Mouse (Mus musculus): ENCODE measurements around the gene Vmn2r84.
"Not testable (repeated sequence)": the region's sequence is repeated elsewhere in the genome, so short reads cannot be mapped to it uniquely, and the experiment has no call there.

The Vmn2r84 gene

DNA sequence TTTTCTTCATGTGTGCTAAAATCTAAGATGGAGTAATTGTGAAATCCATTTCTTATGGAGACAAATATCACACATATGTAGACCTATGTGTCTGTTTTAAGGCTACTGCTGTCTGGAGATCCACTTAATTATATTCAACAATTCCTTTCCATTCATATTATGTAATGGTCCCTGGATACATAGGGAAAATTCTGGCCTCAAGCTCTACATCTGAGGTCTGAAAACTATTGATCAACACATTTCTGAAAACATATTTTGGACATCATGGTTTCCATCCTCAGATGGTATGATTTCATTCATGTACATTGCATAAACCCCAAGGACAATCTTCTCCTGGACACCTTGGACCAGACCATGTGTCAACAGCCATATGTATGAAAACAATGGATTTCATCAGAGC, at the start of gene Vmn2r84:
Gene Vmn2r84 (minus strand): TSS at position 101 of the 400 bp plus-strand sequence.
- DNase-seq, result no peak

DNA sequence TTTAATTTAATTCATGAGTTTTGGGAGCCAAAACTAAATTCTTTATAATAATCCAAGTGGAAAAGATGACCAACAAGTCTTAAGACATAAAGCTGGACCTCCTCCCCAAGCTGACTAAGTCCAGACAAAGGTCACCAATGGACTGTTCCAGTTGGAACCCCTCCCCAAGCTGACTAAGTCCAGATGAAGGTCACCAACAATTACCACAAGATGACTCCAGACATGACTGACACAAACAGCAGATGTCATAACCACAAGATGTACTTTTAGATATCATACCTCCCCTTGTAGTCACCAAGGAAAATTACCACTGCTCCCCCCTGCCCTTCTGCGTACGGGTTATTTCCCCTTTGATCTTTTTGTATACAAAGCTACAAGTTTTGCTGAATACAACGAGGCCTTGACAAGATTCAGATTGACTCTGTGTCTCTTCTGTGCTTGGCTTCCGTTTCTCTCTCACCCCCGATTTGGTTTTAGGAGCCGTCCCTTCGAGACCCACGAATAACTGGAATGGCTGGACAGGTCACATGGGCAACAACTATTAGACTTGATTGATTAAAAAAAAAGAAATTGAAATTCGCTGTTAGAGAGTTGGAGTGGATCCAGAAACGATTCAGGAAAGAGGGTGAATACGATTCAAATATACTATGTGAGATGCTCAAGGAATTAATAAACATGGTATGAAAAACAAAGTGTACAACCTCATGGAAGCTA, 40.2 kb upstream of the Vmn2r84 start:
- DNase-seq, result not testable (repeated sequence)

DNA sequence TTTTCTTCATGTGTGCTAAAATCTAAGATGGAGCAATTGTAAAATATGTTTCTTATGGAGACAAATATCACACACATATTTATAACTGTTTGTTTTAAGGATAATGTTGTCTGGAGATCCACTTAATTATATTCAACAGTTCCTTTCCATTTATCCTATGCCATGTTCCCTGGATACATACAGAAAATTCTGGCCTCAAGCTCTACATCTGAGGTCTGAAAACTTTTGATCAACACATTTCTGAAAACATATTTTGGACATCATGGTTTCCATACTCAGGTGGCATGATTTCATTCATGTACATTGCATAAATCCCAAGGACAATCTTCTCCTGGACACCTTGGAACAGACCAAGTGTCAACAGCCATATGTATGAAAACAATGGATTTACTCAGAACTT, 35.5 kb upstream of the Vmn2r84 start, which contains the start of gene Vmn2r85:
Gene Vmn2r85 (minus strand): TSS at position 101 of the 400 bp plus-strand sequence.
- DNase-seq, result not testable (repeated sequence)

- DNase-seq, result not testable (repeated sequence)
These were observed 28.2 kb upstream of the Vmn2r84 start for GRCm38 (mm10) chr10:130422368-130422767.

DNA sequence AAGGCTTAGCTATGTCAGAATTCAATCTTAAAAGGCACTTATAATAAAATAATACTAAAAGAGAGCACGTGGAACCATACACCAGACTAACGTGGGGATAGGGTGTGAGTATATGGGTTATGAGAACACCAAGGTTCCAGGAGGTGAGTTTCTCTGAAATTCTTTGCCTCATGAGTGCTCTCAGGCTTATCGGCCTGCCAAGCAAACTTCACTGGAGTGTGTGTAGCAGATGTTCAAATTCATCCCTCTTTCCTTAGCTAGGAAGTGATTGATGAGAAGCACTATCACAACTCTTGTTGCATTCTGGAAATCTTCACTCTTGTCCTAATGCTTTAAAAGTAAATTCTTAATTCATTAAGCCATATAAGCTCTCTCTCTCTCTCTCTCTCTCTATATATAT, 26.3 kb upstream of the Vmn2r84 start:
- DNase-seq, result no peak

DNA sequence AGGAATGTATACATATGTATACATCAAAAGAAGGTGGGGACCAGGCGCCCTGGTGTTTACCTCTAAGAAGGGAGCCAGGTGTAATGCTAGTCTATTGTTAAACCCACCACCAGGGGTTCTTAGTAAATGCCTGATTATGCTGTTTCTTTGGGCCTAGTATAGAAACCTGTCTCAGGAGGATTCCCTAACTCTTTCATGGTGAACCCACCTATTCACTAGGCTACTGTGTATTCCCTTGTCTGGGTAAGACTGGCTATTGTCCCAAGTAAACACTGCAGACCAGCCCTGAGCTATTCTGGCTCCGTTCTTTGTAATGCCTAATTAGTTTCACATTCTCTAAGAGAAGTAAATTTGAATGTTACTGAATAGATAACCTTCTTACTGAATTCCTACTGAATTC, 25.8 kb upstream of the Vmn2r84 start:
- DNase-seq, result not testable (repeated sequence)

DNA sequence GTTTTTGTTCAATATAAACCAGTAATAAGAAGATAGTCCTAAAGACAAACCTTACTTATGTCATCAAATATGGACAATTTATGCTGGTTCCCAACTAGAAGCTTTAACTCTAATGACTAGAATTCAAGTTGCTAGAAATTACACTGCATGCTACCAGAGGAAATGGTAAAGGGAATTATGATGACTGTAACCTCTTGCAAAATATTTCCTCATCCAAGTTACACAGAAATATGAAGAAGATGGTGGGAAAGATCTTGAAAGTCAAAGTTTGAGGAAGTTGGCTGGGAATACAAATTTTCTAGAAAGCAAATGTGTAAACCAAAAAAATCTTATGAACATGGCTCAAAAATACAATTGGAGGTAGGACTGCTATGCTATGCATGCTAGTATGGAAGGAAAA, 22.2 kb upstream of the Vmn2r84 start:
- not testable (repeated sequence) for DNase-seq

GRCm38 (mm10) chr10:130412167-130412698, 18.1 kb upstream of the Vmn2r84 start:
- not testable (repeated sequence) for DNase-seq

DNA sequence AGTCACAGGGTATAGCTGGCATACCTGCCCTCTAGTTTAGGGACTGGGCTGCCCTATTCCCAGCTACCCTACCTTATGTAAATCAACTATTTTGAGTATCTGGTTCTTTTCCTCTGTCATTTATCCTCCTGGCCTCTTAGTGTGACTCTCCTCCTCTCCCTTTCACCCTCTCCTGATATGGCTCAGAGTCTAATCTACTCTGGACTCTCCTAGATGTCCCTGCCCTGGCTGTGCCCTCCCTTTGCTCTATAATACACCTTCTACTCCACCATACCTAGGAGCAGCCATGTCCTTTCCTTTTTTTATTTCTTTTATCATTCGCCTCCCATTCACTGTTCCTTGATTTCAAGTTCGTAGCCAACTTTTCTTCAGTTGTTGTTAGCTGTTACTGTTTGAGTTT, 19.0 kb downstream of the Vmn2r84 start:
- DNase-seq, result no peak

GRCm38 (mm10) chr10:130372491-130373173, 21.5 kb downstream of the Vmn2r84 start:
- no peak for DNase-seq

- DNase-seq, result no peak
These were observed 22.5 kb downstream of the Vmn2r84 start for GRCm38 (mm10) chr10:130371644-130372043.

GRCm38 (mm10) chr10:130370005-130370682, 24.0 kb downstream of the Vmn2r84 start:
- DNase-seq, result no peak

DNA sequence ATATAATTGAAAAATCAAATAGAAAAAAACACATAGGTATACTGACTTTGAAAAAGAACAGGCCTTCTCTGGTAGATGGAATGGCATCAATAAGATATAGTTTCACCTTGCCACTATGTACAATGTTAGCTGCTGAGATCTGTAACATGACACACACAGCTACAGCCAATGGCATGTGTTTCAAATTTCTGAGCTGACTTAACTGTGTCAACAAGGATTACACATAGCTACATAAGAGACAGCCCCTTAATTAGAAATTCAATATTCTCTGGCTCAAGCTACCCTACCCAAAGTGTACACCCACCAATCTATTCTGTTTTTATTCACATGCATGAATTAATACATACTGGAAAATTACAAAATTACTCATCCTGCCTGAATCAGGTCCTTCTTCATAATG, 25.7 kb downstream of the Vmn2r84 start:
- DNase-seq, result no peak

- DNase-seq, result no peak
These were observed 29.4 kb downstream of the Vmn2r84 start for GRCm38 (mm10) chr10:130364766-130365165.

- DNase-seq, result peak; percentile 14
These were observed 30.5 kb downstream of the Vmn2r84 start for GRCm38 (mm10) chr10:130363438-130364164.

GRCm38 (mm10) chr10:130344056-130344455, 50.1 kb downstream of the Vmn2r84 start:
- DNase-seq, result no peak

DNA sequence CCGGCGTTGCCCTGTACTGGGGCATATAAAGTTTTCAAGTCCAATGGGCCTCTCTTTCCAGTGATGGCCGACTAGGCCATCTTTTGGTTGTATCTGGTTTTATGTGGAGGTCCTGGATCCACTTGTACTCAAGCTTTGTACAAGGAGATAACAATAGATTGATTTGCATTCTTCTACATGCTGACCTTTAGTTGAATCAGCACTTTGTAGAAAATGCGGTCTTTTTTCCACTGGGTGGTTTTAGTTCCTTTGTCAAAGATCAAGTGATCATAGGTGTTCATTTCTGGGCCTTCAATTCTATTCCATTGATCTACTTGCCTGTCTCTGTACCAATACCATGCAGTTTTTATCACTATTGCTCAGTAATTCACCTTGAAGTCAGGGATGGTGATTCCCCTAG, 54.1 kb downstream of the Vmn2r84 start:
- DNase-seq, result not testable (repeated sequence)

GRCm38 (mm10) chr10:130337581-130337980, 56.6 kb downstream of the Vmn2r84 start:
- DNase-seq, result no peak

- no peak for DNase-seq
These were observed 57.7 kb downstream of the Vmn2r84 start for GRCm38 (mm10) chr10:130336385-130336784.

DNA sequence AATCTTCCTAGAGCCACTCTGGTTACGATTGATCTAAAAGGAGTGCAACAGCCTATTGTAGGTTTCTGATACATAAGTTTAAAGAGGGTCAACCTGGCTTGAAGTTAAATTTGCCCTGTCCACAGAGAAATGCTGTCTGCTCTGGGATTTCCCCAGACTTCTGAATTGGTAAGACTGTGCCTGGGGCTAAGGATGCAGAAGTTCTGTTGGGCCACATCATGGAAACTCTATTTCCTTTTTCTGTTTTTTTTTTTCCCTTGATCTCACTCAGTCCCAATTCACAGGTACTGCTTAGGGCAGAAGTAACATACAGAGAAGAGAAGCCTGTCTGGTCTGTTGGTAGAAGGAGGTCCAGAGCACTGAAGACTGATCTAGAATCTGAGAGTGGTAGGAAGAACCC, 63.4 kb downstream of the Vmn2r84 start:
- no peak for DNase-seq

Measured in cerebellum, adult 9-10 months (tissue).